Mouse (Mus musculus): ENCODE measurements at regions not wholly inside any gene's neighbourhood (a gene's known extent, or its start where the extent isn't known, plus 50 kb on each side); places are given as distances from the start of the nearest gene placed in this dataset.

GRCm38 (mm10) chr3:60207936-60208335, 126.3 kb downstream of the Sucnr1 start:
- TF ChIP-seq POLR2A (IDR thresholded peaks at IDR 0.05; ENCODE audit: borderline replicate concordance, low read depth, low read length) (no peak), CTCF (IDR thresholded peaks at IDR 0.05; ENCODE audit: low read depth, low read length) (no peak)

Data from bone marrow macrophage, adult 2 months (primary cell).